Mouse (Mus musculus): Measurements from ENCODE around the gene Hist1h3d. TPM values are rescaled to one million over a fixed set of nuclear protein-coding genes. Genes with fewer than 3 reads are reported as not detected.
"Not testable (repeated sequence)": the region's sequence is repeated elsewhere in the genome, so short reads cannot be mapped to it uniquely, and the experiment has no call there.

The Hist1h3d gene
- polyA plus RNA-seq, 1 experiment from 2014 or later, result 7.2 TPM

GRCm38 (mm10) chr13:23562699-23563462 is 12.7 kb upstream of the Hist1h3d start:
- WGBS, result 3% methylated on average over 18 of the region's 18 CpGs
- Histone ChIP-seq H3K36me3 (replicated peaks) (no peaks in the 10 kb centered on the region), H3K27ac (peak overlapping the region; percentile 98), H3K4me3 (peak overlapping the region; percentile 54), H3K4me1 (peaks cover 9% of the 10 kb centered on the region; the same call in 1 of the 2 replicates), H3K27me3 (ENCODE audit: poor library complexity, severe bottlenecking) (no peaks in the 10 kb centered on the region), H3K9me3 (no peaks in the 10 kb centered on the region)
- DNase-seq (ENCODE audit: extremely low spot score, low spot score), result peak; percentile 50

- Histone ChIP-seq H3K36me3 (replicated peaks) (no peaks in the 10 kb centered on the region), H3K4me3 (no peak overlapping the region), H3K27me3 (ENCODE audit: poor library complexity, severe bottlenecking) (no peaks in the 10 kb centered on the region), H3K4me1 (peaks cover 10% of the 10 kb centered on the region), H3K27ac (peak overlapping the region; percentile 98), H3K9me3 (no peaks in the 10 kb centered on the region)
- DNase-seq (ENCODE audit: extremely low spot score, low spot score), result no peak
- 92% methylated on average over 2 of the region's 2 CpGs for WGBS
Measured at GRCm38 (mm10) chr13:23564482-23564881, 11.1 kb upstream of the Hist1h3d start.

- not testable (repeated sequence) for H3K27me3 ChIP-seq (ENCODE audit: poor library complexity, severe bottlenecking); DNase-seq (ENCODE audit: extremely low spot score, low spot score); H3K36me3 ChIP-seq (replicated peaks); H3K9me3 ChIP-seq
- 2% methylated on average over 22 of the region's 41 CpGs for WGBS
- Histone ChIP-seq H3K4me3 (peak overlapping the region; percentile 55), H3K27ac (peak overlapping the region; percentile 98), H3K4me1 (peaks cover 26% of the 10 kb centered on the region)
Measured at GRCm38 (mm10) chr13:23570261-23571021, 5.1 kb upstream of the Hist1h3d start.

GRCm38 (mm10) chr13:23571022-23571503 is 4.5 kb upstream of the Hist1h3d start, which contains the start of the genes Hist1h2ae and Hist1h2bg:
TSS of gene Hist1h2ae (minus strand) at chr13:23571220.
TSS of gene Hist1h2bg (plus strand) at chr13:23571396.
- under 1% methylated on average over 18 of the region's 18 CpGs for WGBS
- no peaks in the 10 kb centered on the region for H3K9me3 ChIP-seq
- H3K4me3 ChIP-seq, result peak within 1 kb of the TSS; percentile 55
- H3K36me3 ChIP-seq (replicated peaks), result no peaks in the 10 kb centered on the region
- peak; percentile 72 for DNase-seq (ENCODE audit: extremely low spot score, low spot score)
- H3K4me1 ChIP-seq, result peaks cover 27% of the 10 kb centered on the region
- H3K27me3 ChIP-seq (ENCODE audit: poor library complexity, severe bottlenecking), result no peaks in the 10 kb centered on the region
- H3K27ac ChIP-seq, result peak within 1 kb of the TSS; percentile 98

GRCm38 (mm10) chr13:23571504-23572217 is 3.9 kb upstream of the Hist1h3d start:
- Histone ChIP-seq H3K27ac (peak overlapping the region; percentile 98), H3K4me3 (peak overlapping the region; percentile 55), H3K4me1 (peaks cover 33% of the 10 kb centered on the region)
- H3K27me3 ChIP-seq (ENCODE audit: poor library complexity, severe bottlenecking); H3K36me3 ChIP-seq (replicated peaks); H3K9me3 ChIP-seq: not testable (repeated sequence)
- DNase-seq (ENCODE audit: extremely low spot score, low spot score), result peak; percentile 20
- WGBS, result under 1% methylated on average over 13 of the region's 34 CpGs

GRCm38 (mm10) chr13:23572218-23573033 is 3.1 kb upstream of the Hist1h3d start:
- Histone ChIP-seq H3K27me3 (ENCODE audit: poor library complexity, severe bottlenecking) (no peaks in the 10 kb centered on the region), H3K4me3 (peak overlapping the region; percentile 55), H3K9me3 (no peaks in the 10 kb centered on the region), H3K27ac (peak overlapping the region; percentile 93), H3K4me1 (peaks cover 40% of the 10 kb centered on the region), H3K36me3 (replicated peaks) (no peaks in the 10 kb centered on the region)
- WGBS, result 43% methylated on average over 2 of the region's 2 CpGs
- no peak for DNase-seq (ENCODE audit: extremely low spot score, low spot score)

GRCm38 (mm10) chr13:23573034-23573897 is 2.3 kb upstream of the Hist1h3d start:
- H3K27ac ChIP-seq, result peak overlapping the region; percentile 93
- peak overlapping the region; percentile 55 for H3K4me3 ChIP-seq
- H3K27me3 ChIP-seq (ENCODE audit: poor library complexity, severe bottlenecking); H3K36me3 ChIP-seq (replicated peaks); H3K9me3 ChIP-seq: not testable (repeated sequence)
- WGBS, result 12% methylated on average over 20 of the region's 20 CpGs
- peak; percentile 21 for DNase-seq (ENCODE audit: extremely low spot score, low spot score)
- H3K4me1 ChIP-seq, result peaks cover 42% of the 10 kb centered on the region

GRCm38 (mm10) chr13:23573898-23574524 is 1.6 kb upstream of the Hist1h3d start, which contains the start of the genes Hist1h2bf and Hist1h2ad:
TSS of gene Hist1h2bf (minus strand) at chr13:23574196.
TSS of gene Hist1h2ad (plus strand) at chr13:23574381.
- peak; percentile 90 for DNase-seq (ENCODE audit: extremely low spot score, low spot score)
- peak within 1 kb of the TSS; percentile 62 for H3K4me3 ChIP-seq
- H3K36me3 ChIP-seq (replicated peaks); H3K9me3 ChIP-seq; H3K27me3 ChIP-seq (ENCODE audit: poor library complexity, severe bottlenecking): not testable (repeated sequence)
- peak within 1 kb of the TSS; percentile 95 for H3K27ac ChIP-seq
- WGBS, result under 1% methylated on average over 42 of the region's 42 CpGs
- peaks cover 42% of the 10 kb centered on the region for H3K4me1 ChIP-seq

GRCm38 (mm10) chr13:23574546-23575170 is 905 bp upstream of the Hist1h3d start:
- WGBS, result under 1% methylated on average over 15 of the region's 39 CpGs
- H3K27me3 ChIP-seq (ENCODE audit: poor library complexity, severe bottlenecking); H3K36me3 ChIP-seq (replicated peaks); H3K9me3 ChIP-seq; DNase-seq (ENCODE audit: extremely low spot score, low spot score): not testable (repeated sequence)
- Histone ChIP-seq H3K4me3 (peak overlapping the region; percentile 62), H3K4me1 (peaks cover 38% of the 10 kb centered on the region), H3K27ac (peak overlapping the region; percentile 95)

- not testable (repeated sequence) for H3K9me3 ChIP-seq; H3K36me3 ChIP-seq (replicated peaks); H3K27me3 ChIP-seq (ENCODE audit: poor library complexity, severe bottlenecking)
- WGBS, result 0% methylated on average over 11 of the region's 40 CpGs
- Histone ChIP-seq H3K27ac (peak overlapping the region; percentile 95), H3K4me3 (peak overlapping the region; percentile 62), H3K4me1 (peaks cover 39% of the 10 kb centered on the region)
- DNase-seq (ENCODE audit: extremely low spot score, low spot score), result peak; percentile 26
Measured at GRCm38 (mm10) chr13:23575864-23576313, 326 bp downstream of the Hist1h3d start.

Measured in forebrain, embryonic 10.5 days (tissue).